Mouse (Mus musculus) embryo, embryonic 11.5 days (tissue): ENCODE measurements around the gene Ccdc117.

ENCODE experiments used
- DNase-seq: peaks from one replicate; pipeline ENCODE4 v3.0.0-alpha.2; 2012; ENCODE audit warnings: low read depth, low spot score

The Ccdc117 gene

GRCm38 (mm10) chr11:5533108-5533507 lies 8.9 kb downstream of the Ccdc117 start:
- DNase-seq = no peak

GRCm38 (mm10) chr11:5530717-5531116 lies 11.3 kb downstream of the Ccdc117 start:
- DNase-seq = no peak

- no peak for DNase-seq
Measured at GRCm38 (mm10) chr11:5530172-5530571, 11.8 kb downstream of the Ccdc117 start.

- no peak for DNase-seq
Measured at GRCm38 (mm10) chr11:5528841-5529240, 13.1 kb downstream of the Ccdc117 start.

- DNase-seq = no peak
Measured at GRCm38 (mm10) chr11:5527865-5528523, 14.0 kb downstream of the Ccdc117 start.

- no peak for DNase-seq
Measured at GRCm38 (mm10) chr11:5526573-5527439, 15.2 kb downstream of the Ccdc117 start.

- no peak for DNase-seq
Measured at GRCm38 (mm10) chr11:5525418-5525817, 16.6 kb downstream of the Ccdc117 start.

- DNase-seq = no peak
Measured at GRCm38 (mm10) chr11:5522798-5523415, 19.1 kb downstream of the Ccdc117 start.

- peak; percentile 41 for DNase-seq
Measured at GRCm38 (mm10) chr11:5521516-5522291, 20.3 kb downstream of the Ccdc117 start.

- peak; percentile 11 for DNase-seq
Measured at GRCm38 (mm10) chr11:5521266-5521515, 20.8 kb downstream of the Ccdc117 start.

- peak; percentile 94 for DNase-seq
Measured at GRCm38 (mm10) chr11:5520412-5521265, 21.3 kb downstream of the Ccdc117 start, which contains the start of gene Xbp1. Xbp1 (plus strand) TSS chr11:5520659.

GRCm38 (mm10) chr11:5519681-5520080 lies 22.3 kb downstream of the Ccdc117 start:
- no peak for DNase-seq

GRCm38 (mm10) chr11:5517346-5517745 lies 24.6 kb downstream of the Ccdc117 start:
- no peak for DNase-seq

- no peak for DNase-seq
Measured at GRCm38 (mm10) chr11:5516617-5517016, 25.4 kb downstream of the Ccdc117 start.

- DNase-seq = no peak
Measured at GRCm38 (mm10) chr11:5516151-5516550, 25.8 kb downstream of the Ccdc117 start.

GRCm38 (mm10) chr11:5515655-5516054 lies 26.3 kb downstream of the Ccdc117 start:
- no peak for DNase-seq

GRCm38 (mm10) chr11:5515196-5515595 lies 26.8 kb downstream of the Ccdc117 start:
- DNase-seq = no peak

- no peak for DNase-seq
Measured at GRCm38 (mm10) chr11:5514091-5514490, 27.9 kb downstream of the Ccdc117 start.

GRCm38 (mm10) chr11:5512961-5513360 lies 29.0 kb downstream of the Ccdc117 start:
- DNase-seq = no peak

GRCm38 (mm10) chr11:5512099-5512725 lies 29.8 kb downstream of the Ccdc117 start:
- no peak for DNase-seq
